Mouse (Mus musculus): Measurements from ENCODE around the gene Plce1.

DNA sequence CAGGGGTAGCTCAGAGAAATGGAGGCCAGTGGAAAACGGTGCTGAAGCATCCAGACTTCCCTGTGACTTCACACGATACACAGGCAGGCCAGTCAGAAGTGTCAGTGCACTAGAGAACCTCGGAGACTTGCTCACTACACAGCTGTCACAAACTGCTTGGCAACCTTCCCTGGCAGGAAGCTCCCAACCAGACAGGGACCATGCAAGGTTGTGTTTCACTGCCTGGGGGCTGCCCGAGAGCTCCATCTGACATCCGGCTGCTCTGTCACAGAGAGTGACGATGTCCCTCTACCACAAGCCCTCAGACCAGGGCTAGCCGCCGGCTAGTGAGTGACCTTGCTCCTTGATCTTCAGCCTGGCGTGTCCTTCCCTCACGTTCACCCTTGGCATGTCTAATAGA, 140.6 kb downstream of the Plce1 start:
- TF ChIP-seq CTCF (IDR thresholded peaks at IDR 0.05; ENCODE audit: low read depth, low read length) (no peak), POLR2A (IDR thresholded peaks at IDR 0.05; ENCODE audit: borderline replicate concordance, low read depth, low read length) (no peak)
